Mouse (Mus musculus) hindbrain, embryonic 14.5 days (tissue): Measurements from ENCODE around the gene Zfp174. TPM values are rescaled to one million over a fixed set of nuclear protein-coding genes. Genes with fewer than 3 reads are reported as not detected.
"Not testable (repeated sequence)": the region's sequence is repeated elsewhere in the genome, so short reads cannot be mapped to it uniquely, and the experiment has no call there.

Experiments used
- ATAC-seq: fragments of 200-750 bp; cut with Nextera tagmentation; 2 replicates; pipeline ENCODE4 v1.8.0; 2017; ENCODE audit warnings: moderate number of reproducible peaks, mild to moderate bottlenecking, moderate TSS enrichment, moderate library complexity; ENCODE audit not compliant: low FRiP score
- DNase-seq: peaks from one replicate; pipeline ENCODE4 v3.0.0-alpha.2; 2015; ENCODE audit warnings: low spot score
- H3K27ac ChIP-seq: fragments of 300-500 bp; sonication (generic); 2 replicates; pipeline ENCODE4 v1.5.1; 2014; ENCODE audit warnings: mild to moderate bottlenecking, moderate library complexity
- H3K27me3 ChIP-seq: fragments of 300-500 bp; sonication (generic); 2 replicates; pipeline ENCODE4 v1.6.1; 2014; ENCODE audit warnings: mild to moderate bottlenecking, low read length, mixed read lengths; ENCODE audit not compliant: control insufficient read depth, insufficient read depth
- H3K36me3 ChIP-seq: fragments of 300-500 bp; sonication (generic); replicated peaks from 2 replicates; pipeline ENCODE4 v1.6.1; 2014; ENCODE audit not compliant: control insufficient read depth, insufficient read depth
- H3K4me1 ChIP-seq: fragments of 300-500 bp; sonication (generic); replicated peaks from 2 replicates; pipeline ENCODE4 v1.6.1; 2014; ENCODE audit warnings: antibody characterized with exemption, low read length, mixed read lengths; ENCODE audit not compliant: control insufficient read depth, insufficient read depth
- H3K4me2 ChIP-seq: fragments of 300-500 bp; sonication (generic); replicated peaks from 2 replicates; pipeline ENCODE4 v1.6.1; 2014; ENCODE audit warnings: mild to moderate bottlenecking, moderate library complexity
- H3K4me3 ChIP-seq: fragments of 300-500 bp; sonication (generic); replicated peaks from 2 replicates; pipeline ENCODE4 v1.5.1; 2014; ENCODE audit warnings: mild to moderate bottlenecking, low read length
- H3K9ac ChIP-seq: fragments of 300-500 bp; sonication (generic); 2 replicates; pipeline ENCODE4 v1.6.1; 2014
- H3K9me3 ChIP-seq: fragments of 300-500 bp; sonication (generic); 2 replicates; pipeline ENCODE4 v1.6.1; 2016; ENCODE audit warnings: low read length; ENCODE audit not compliant: control insufficient read depth
- WGBS: fragments of 180-500 bp; shearing (Covaris S2); extraction: QIAGEN DNeasy Blood & Tissue Kit; methylation state at CpG from one replicate; pipeline ENCODE4 v1.1.7; 2014; 5-methylcytosine and 5-hydroxymethylcytosine counted together
- polyA plus RNA-seq: library from polyadenylated mRNA; unstranded; fragments of >200 nt; fragmentation: Nextera tagmentation; extraction: Ambion mirVana; gene quantifications from 2 replicates; pipeline ENCODE4 v1.2.1, GENCODE M21; 2014

The Zfp174 gene
- polyA plus RNA-seq, 1 experiment from 2014 or later = 2.9 TPM

DNA sequence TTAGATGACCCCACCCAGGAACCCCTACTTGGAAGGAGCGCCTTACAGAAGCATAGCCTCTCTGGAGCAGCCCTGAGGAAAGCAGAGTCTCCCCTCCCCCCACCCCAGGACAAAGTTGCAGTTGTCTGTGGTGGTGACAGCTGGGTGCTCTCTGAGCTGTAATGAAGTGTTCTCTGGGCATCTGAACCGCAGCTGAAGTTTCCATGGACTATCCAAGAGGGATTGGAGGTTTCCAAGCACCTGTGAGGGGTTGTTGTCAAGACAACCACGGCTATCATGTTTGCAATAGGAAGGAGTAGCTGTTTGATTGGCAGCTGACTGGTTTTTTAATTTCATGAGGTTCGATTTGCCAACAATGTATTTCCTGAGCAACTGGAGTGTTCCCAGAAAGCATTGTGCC lies 4.1 kb upstream of the Zfp174 start:
- Histone ChIP-seq H3K9me3 (no peaks in the 10 kb centered on the region), H3K9ac (no peak overlapping the region), H3K4me1 (peaks cover 5% of the 10 kb centered on the region), H3K4me3 (no peak overlapping the region), H3K4me2 (no peak overlapping the region), H3K27ac (no peak overlapping the region), H3K36me3 (no peaks in the 10 kb centered on the region), H3K27me3 (no peaks in the 10 kb centered on the region)
- ATAC-seq (no peak), DNase-seq (no peak)
- 27% methylated on average over 4 of the region's 4 CpGs for WGBS

DNA sequence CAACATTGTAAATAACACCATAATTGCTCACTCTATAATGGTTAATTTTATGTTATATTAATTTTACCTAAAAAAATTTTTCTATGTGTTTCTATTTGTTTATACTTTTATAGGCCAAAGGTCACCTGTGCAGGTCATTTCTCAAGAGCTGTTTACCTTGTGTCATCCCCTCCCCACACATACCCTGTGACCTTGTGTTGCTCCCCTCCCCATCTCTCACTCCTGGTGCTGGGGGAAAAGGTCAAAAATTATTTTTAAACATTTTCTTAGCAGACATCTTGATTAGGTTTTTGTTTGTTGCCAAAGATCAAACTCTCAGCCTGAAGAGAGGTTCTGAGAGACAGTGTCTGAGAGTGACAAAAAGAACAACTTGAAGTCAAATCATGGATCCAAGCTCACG lies 3.3 kb upstream of the Zfp174 start:
- Histone ChIP-seq H3K4me3 (no peak overlapping the region), H3K9ac (no peak overlapping the region), H3K4me1 (peaks cover 9% of the 10 kb centered on the region), H3K4me2 (no peak overlapping the region), H3K9me3 (no peaks in the 10 kb centered on the region), H3K36me3 (no peaks in the 10 kb centered on the region), H3K27ac (no peak overlapping the region), H3K27me3 (no peaks in the 10 kb centered on the region)
- 67% methylated on average over 1 of the region's 1 CpGs for WGBS
- DNase-seq (no peak), ATAC-seq (no peak)

DNA sequence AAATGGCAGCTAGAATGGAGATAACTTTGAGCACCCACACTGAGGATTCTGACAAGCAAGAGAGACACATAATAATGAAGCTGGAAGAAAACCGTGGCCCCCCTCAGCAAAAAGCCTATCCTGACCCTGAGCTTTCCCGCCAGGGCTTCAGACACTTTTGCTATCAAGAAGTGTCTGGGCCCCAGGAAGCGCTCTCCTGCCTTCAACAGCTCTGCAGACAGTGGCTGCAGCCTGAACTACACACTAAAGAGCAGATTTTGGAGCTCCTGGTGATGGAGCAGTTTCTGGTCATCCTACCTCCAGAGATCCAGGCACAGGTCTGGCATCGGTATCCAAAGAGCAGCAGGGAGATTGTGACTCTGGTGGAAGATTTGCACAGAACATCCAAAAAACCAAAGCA lies 803 bp downstream of the Zfp174 start:
- Histone ChIP-seq H3K27me3 (no peaks in the 10 kb centered on the region), H3K9ac (peak overlapping the region; percentile 60), H3K36me3 (no peaks in the 10 kb centered on the region), H3K4me1 (peaks cover 20% of the 10 kb centered on the region), H3K27ac (no peak overlapping the region), H3K4me2 (peak overlapping the region; percentile 55), H3K4me3 (peak overlapping the region; percentile 57), H3K9me3 (no peaks in the 10 kb centered on the region)
- 69% methylated on average over 4 of the region's 4 CpGs for WGBS
- DNase-seq = no peak
- ATAC-seq = no peak

DNA sequence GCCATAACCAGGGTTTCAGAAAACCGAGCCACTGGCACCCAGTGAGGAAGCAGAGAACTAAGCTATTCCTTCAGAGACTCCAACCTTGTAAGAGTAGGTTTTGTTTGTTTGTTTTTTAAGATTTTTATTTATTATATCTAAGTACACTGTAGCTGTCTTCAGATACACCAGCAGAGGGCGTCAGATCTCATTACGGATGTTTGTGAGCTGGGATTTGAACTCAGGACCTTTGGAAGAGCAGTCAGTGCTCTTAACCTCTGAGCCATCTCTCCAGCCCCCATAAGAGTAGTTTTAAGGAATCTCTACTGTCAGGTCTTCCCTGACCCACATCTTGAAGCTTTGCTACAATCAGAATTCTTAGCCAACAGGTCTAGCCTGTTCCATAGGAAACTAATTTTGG lies 1.3 kb downstream of the Zfp174 start:
- H3K9me3 ChIP-seq = no peaks in the 10 kb centered on the region
- no peak overlapping the region for H3K27ac ChIP-seq
- ATAC-seq (no peak), DNase-seq (no peak)
- no peaks in the 10 kb centered on the region for H3K27me3 ChIP-seq
- H3K9ac ChIP-seq = no peak overlapping the region
- no peaks in the 10 kb centered on the region for H3K36me3 ChIP-seq
- peaks cover 20% of the 10 kb centered on the region for H3K4me1 ChIP-seq
- no peak overlapping the region for H3K4me3 ChIP-seq
- WGBS = 71% methylated on average over 3 of the region's 3 CpGs
- 0 out of 2 replicates have a peak overlapping the region, but pooled peaks have one; percentile 55 for H3K4me2 ChIP-seq

DNA sequence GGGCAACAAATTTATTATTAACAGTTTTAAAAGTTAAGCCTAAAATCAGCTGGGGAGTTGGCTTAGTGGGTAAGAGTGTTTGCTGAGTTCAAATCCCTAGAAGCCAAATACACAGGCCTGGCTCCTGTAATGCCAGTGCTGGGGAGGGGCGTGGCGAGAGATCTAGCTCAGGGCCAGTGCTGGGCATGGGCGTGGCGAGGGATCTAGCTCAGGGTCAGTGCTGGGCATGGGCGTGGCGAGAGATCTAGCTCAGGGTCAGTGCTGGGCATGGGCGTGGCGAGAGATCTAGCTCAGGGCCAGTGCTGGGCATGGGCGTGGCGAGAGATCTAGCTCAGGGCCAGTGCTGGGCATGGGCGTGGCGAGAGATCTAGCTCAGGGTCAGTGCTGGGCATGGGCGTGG lies 4.2 kb downstream of the Zfp174 start:
- not testable (repeated sequence) for H3K27ac ChIP-seq, DNase-seq, H3K36me3 ChIP-seq, H3K27me3 ChIP-seq, H3K4me3 ChIP-seq, H3K4me2 ChIP-seq, H3K9me3 ChIP-seq, H3K9ac ChIP-seq, ATAC-seq
- WGBS = 88% methylated on average over 11 of the region's 13 CpGs
- H3K4me1 ChIP-seq = peaks cover 20% of the 10 kb centered on the region

DNA sequence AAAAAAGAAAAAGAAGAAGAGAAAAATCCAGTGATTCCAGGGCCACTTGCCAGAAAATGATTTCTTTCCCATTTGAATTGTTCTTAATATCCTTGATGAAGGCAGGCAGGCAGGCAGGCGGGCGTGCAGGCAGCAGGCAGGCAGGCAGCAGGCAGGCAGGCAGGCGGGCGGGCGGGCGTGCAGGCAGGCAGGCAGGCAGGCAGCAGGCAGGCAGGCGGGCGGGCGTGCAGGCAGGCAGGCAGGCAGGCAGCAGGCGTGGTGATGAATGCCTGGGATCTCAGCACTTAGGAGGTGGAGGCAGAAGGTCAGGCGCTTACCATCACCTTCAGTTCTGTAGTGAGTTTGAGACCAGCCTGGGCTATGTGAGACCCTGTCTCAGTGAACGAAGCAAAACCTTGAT lies 5.5 kb downstream of the Zfp174 start:
- peaks cover 19% of the 10 kb centered on the region for H3K4me1 ChIP-seq
- no peak overlapping the region for H3K9ac ChIP-seq
- no peak overlapping the region for H3K4me2 ChIP-seq
- ATAC-seq (no peak), DNase-seq (no peak)
- WGBS = 42% methylated on average over 12 of the region's 12 CpGs
- H3K27me3 ChIP-seq = no peaks in the 10 kb centered on the region
- no peak overlapping the region for H3K27ac ChIP-seq
- no peaks in the 10 kb centered on the region for H3K9me3 ChIP-seq
- no peak overlapping the region for H3K4me3 ChIP-seq
- no peaks in the 10 kb centered on the region; the same call in 1 of the 2 replicates for H3K36me3 ChIP-seq

DNA sequence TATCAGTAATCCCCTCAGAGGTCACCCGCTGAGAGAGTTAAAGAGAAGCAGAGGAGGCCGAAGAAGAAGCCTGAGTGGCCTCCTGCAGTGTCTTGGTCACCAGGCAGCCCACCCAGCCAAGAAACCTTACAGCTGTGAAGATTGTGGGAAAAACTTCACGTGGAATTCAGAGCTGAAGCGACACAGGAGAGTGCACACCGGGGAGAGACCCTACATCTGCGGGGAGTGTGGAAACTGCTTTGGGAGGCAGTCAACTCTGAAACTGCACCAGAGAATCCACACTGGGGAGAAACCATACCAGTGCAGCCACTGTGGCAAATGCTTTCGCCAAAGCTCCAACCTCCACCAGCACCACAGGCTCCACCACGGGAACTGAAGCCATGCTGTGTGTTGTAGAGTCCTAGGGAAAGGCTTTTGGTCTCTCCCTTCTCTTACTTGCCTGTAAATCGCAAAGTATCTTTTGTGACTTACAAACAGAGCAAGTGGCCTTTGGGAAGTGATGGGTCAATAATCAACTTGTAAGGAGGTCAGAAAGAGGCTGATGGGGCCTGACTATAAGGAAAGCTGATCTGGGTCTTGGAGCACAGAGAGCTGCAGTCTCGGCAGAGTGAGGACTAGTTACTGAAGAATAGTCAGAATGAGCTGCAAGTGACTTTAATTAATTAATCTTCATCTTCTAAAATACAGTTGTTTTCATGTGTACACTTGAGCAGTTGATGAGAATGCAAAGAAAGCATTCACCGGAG lies 7.5 kb downstream of the Zfp174 start:
- H3K4me3 ChIP-seq = no peak overlapping the region
- H3K4me1 ChIP-seq = 0 out of 2 replicates have a peak, but pooled peaks cover 5% of the 10 kb centered on the region
- 46% methylated on average over 11 of the region's 11 CpGs for WGBS
- no peaks in the 10 kb centered on the region for H3K9me3 ChIP-seq
- ATAC-seq = no peak
- no peak overlapping the region for H3K9ac ChIP-seq
- H3K4me2 ChIP-seq = no peak overlapping the region
- H3K27me3 ChIP-seq = no peaks in the 10 kb centered on the region
- no peak for DNase-seq
- H3K27ac ChIP-seq = no peak overlapping the region
- no peaks in the 10 kb centered on the region; the same call in 1 of the 2 replicates for H3K36me3 ChIP-seq

DNA sequence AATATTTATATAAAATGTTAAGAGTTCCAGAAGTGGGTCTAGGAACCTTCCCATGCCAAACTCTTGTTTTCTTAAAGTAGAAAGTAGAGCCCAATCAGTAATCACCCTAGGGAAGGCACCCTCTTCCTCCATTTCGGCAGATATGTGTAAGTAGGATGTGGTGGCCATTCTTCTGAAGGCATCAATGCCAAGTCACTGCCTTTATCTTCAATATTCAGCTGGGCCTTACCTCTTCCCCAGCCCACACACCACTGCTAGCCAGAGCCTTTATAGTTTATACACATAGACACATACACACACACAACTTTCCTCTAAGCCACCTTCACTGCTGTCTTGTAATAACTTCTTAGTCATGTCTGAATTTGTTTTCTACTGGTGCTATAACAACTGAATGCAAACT lies 8.7 kb downstream of the Zfp174 start:
- Histone ChIP-seq H3K4me2 (no peak overlapping the region), H3K27ac (no peak overlapping the region), H3K9ac (no peak overlapping the region), H3K36me3 (peaks cover 6% of the 10 kb centered on the region; the same call in 1 of the 2 replicates), H3K4me1 (no peaks in the 10 kb centered on the region), H3K27me3 (no peaks in the 10 kb centered on the region), H3K9me3 (no peaks in the 10 kb centered on the region), H3K4me3 (no peak overlapping the region)
- ATAC-seq (no peak), DNase-seq (no peak)
- 85% methylated on average over 1 of the region's 1 CpGs for WGBS

DNA sequence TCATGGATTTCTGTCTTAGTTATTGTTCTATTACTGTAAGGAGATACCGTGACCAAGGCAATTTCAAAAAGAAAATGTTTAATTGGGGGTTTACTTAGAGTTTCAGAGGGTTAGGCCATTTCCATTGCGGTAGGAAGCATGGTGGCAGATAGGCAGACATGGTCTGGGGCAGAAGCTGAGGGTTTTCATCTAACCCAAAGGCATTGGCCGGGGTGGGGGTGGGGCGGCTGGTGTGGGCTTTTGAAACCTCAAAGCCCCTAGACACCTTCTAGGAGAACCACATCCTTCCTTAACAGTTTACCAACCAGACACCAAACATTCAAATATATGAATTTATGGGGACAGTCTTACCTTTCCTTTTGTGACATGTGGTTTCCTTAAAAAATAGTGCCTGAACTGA lies 12.2 kb downstream of the Zfp174 start:
- Histone ChIP-seq H3K4me3 (no peak overlapping the region), H3K27ac (no peak overlapping the region), H3K9me3 (no peaks in the 10 kb centered on the region), H3K9ac (no peak overlapping the region), H3K4me1 (no peaks in the 10 kb centered on the region), H3K27me3 (no peaks in the 10 kb centered on the region), H3K4me2 (no peak overlapping the region), H3K36me3 (peaks cover 35% of the 10 kb centered on the region)
- DNase-seq = no peak
- ATAC-seq = no peak
- 98% methylated on average over 4 of the region's 4 CpGs for WGBS
